Mouse (Mus musculus) heart, embryonic 12.5 days (tissue): Measurements from ENCODE around the gene Hoxd3. TPM values are rescaled to one million over a fixed set of nuclear protein-coding genes. Genes with fewer than 3 reads are reported as not detected.

ENCODE experiments used
- ATAC-seq: fragments of 200-750 bp; cut with Nextera tagmentation; 2 replicates; pipeline ENCODE4 v1.8.0; 2017; ENCODE audit warnings: moderate TSS enrichment, moderate library complexity; ENCODE audit not compliant: insufficient number of reproducible peaks, low FRiP score
- H3K27ac ChIP-seq: fragments of 300-500 bp; sonication (generic); 2 replicates; pipeline ENCODE4 v1.5.1; 2016; ENCODE audit warnings: mild to moderate bottlenecking, moderate library complexity; ENCODE audit not compliant: poor library complexity, severe bottlenecking
- H3K27me3 ChIP-seq: fragments of 300-500 bp; sonication (generic); replicated peaks from 2 replicates; pipeline ENCODE4 v1.6.1; 2016; ENCODE audit warnings: mild to moderate bottlenecking, moderate library complexity
- H3K36me3 ChIP-seq: fragments of 300-500 bp; sonication (generic); 2 replicates; pipeline ENCODE4 v1.6.1; 2016; ENCODE audit warnings: mild to moderate bottlenecking, moderate library complexity
- H3K4me1 ChIP-seq: fragments of 300-500 bp; sonication (generic); replicated peaks from 2 replicates; pipeline ENCODE4 v1.6.1; 2016; ENCODE audit warnings: mild to moderate bottlenecking
- H3K4me2 ChIP-seq: fragments of 300-500 bp; sonication (generic); 2 replicates; pipeline ENCODE4 v1.6.1; 2016; ENCODE audit warnings: mild to moderate bottlenecking, moderate library complexity
- H3K4me3 ChIP-seq: fragments of 300-500 bp; sonication (generic); 2 replicates; pipeline ENCODE4 v1.5.1; 2016; ENCODE audit warnings: mild to moderate bottlenecking
- H3K9ac ChIP-seq: fragments of 300-500 bp; sonication (generic); 2 replicates; pipeline ENCODE4 v1.6.1; 2016; ENCODE audit warnings: mild to moderate bottlenecking, moderate library complexity
- H3K9me3 ChIP-seq: fragments of 300-500 bp; sonication (generic); replicated peaks from 2 replicates; pipeline ENCODE4 v1.6.1; 2016; ENCODE audit warnings: mild to moderate bottlenecking, moderate library complexity
- WGBS: fragments of 180-500 bp; shearing (Covaris S2); methylation state at CpG from one replicate; pipeline ENCODE4 v1.1.7; 2016; 5-methylcytosine and 5-hydroxymethylcytosine counted together
- polyA plus RNA-seq: library from polyadenylated mRNA; unstranded; fragments of >200 nt; fragmentation: Nextera tagmentation; extraction: Ambion mirVana; gene quantifications from 2 replicates; pipeline ENCODE4 v1.2.1, GENCODE M21; 2016

Hoxd3 gene
- polyA plus RNA-seq, 1 experiment from 2014 or later, result 3.1 TPM

DNA sequence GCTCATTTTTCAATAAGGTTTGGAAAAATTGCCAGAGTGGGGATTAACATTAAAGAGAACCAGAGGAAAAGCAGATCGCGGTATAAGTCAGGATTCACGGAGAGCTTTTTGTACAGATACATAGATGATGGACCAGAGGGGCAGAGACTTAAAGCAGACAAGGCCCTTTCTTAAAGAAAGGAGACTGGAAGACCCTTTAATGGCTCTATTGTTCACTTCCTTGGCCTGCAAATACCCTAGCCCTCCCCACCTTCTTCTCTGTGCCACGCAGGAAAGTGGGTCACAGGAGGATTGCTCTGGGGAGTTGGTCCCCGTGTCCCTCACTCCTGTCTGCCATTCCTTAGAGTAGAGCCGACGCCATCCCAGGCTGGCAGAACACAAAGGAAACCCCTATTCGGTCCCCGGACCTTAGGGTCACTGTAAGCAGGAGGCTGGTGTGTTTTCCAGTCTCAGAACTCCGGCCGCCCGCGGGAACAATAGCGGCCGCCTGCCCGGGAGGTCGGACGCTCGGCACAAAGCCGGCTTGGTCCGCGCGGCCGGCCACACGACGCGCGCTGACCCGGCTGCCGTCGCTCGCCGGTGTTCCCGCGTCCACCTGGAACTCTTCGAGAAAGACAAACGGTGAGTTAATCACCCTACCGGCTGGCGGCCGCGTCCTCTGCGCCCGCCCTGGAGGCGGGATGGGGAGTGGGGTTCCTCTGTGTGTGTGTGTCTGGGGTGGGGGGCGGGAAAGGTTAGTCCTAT is 40.9 kb downstream of the Hoxd3 start:
- Histone ChIP-seq H3K4me3 (peak overlapping the region; percentile 39), H3K9me3 (no peaks in the 10 kb centered on the region), H3K4me1 (peaks cover 17% of the 10 kb centered on the region), H3K4me2 (peak overlapping the region; percentile 63), H3K27me3 (peaks cover 78% of the 10 kb centered on the region), H3K36me3 (no peaks in the 10 kb centered on the region), H3K27ac (no peak overlapping the region), H3K9ac (0 out of 2 replicates have a peak overlapping the region, but pooled peaks have one; percentile 28)
- 3% methylated on average over 45 of the region's 45 CpGs for WGBS
- ATAC-seq, result no peak

GRCm38 (mm10) chr2:74753175-74753523 is 41.4 kb downstream of the Hoxd3 start:
- ATAC-seq, result no peak
- Histone ChIP-seq H3K4me1 (peaks cover 17% of the 10 kb centered on the region), H3K4me2 (peak overlapping the region; percentile 63), H3K9ac (0 out of 2 replicates have a peak overlapping the region, but pooled peaks have one; percentile 28), H3K4me3 (peak overlapping the region; percentile 39), H3K27me3 (peaks cover 78% of the 10 kb centered on the region), H3K27ac (no peak overlapping the region), H3K36me3 (no peaks in the 10 kb centered on the region), H3K9me3 (no peaks in the 10 kb centered on the region)
- whole genome bisulfite sequencing, result 1% methylated on average over 25 of the region's 25 CpGs

GRCm38 (mm10) chr2:74753711-74754110 is 42.0 kb downstream of the Hoxd3 start:
- H3K9ac ChIP-seq, result no peak overlapping the region
- no peaks in the 10 kb centered on the region for H3K36me3 ChIP-seq
- H3K4me3 ChIP-seq, result no peak overlapping the region
- no peak overlapping the region for H3K27ac ChIP-seq
- H3K4me2 ChIP-seq, result no peak overlapping the region
- WGBS, result 33% methylated on average over 5 of the region's 5 CpGs
- H3K9me3 ChIP-seq, result no peaks in the 10 kb centered on the region
- no peak for ATAC-seq
- H3K27me3 ChIP-seq, result peaks cover 80% of the 10 kb centered on the region
- peaks cover 17% of the 10 kb centered on the region for H3K4me1 ChIP-seq

GRCm38 (mm10) chr2:74760146-74760545 is 48.4 kb downstream of the Hoxd3 start:
- H3K4me2 ChIP-seq, result no peak overlapping the region
- WGBS, result 5% methylated on average over 1 of the region's 1 CpGs
- H3K9ac ChIP-seq, result no peak overlapping the region
- H3K27ac ChIP-seq, result no peak overlapping the region
- peaks cover 18% of the 10 kb centered on the region for H3K4me1 ChIP-seq
- no peak for ATAC-seq
- no peaks in the 10 kb centered on the region for H3K36me3 ChIP-seq
- H3K4me3 ChIP-seq, result no peak overlapping the region
- peaks cover 76% of the 10 kb centered on the region for H3K27me3 ChIP-seq
- H3K9me3 ChIP-seq, result no peaks in the 10 kb centered on the region

DNA sequence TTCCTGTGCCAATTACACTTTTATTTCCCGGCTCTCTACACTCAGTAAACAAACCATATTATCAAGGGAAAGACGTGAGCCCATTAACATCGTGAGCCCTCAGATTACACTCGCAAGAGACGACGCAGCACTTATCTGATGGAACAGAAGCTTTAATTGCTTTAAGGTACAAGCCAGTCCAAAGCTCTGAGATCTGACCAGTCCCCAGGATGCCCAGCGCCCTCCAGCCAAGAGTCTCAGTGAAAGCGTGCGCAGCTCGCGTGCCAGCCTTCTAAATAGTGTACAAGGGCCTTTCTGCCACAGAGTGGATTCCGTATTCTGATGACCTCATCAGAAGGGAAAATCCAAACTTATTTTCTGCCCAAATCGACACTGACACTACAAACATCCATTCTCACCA is 50.2 kb downstream of the Hoxd3 start:
- no peak overlapping the region for H3K4me3 ChIP-seq
- peaks cover 81% of the 10 kb centered on the region for H3K27me3 ChIP-seq
- 9% methylated on average over 13 of the region's 13 CpGs for WGBS
- H3K27ac ChIP-seq, result no peak overlapping the region
- peak overlapping the region; percentile 83 for H3K4me2 ChIP-seq
- no peak for ATAC-seq
- no peaks in the 10 kb centered on the region for H3K36me3 ChIP-seq
- H3K9ac ChIP-seq, result no peak overlapping the region
- H3K4me1 ChIP-seq, result peaks cover 18% of the 10 kb centered on the region
- no peaks in the 10 kb centered on the region for H3K9me3 ChIP-seq

DNA sequence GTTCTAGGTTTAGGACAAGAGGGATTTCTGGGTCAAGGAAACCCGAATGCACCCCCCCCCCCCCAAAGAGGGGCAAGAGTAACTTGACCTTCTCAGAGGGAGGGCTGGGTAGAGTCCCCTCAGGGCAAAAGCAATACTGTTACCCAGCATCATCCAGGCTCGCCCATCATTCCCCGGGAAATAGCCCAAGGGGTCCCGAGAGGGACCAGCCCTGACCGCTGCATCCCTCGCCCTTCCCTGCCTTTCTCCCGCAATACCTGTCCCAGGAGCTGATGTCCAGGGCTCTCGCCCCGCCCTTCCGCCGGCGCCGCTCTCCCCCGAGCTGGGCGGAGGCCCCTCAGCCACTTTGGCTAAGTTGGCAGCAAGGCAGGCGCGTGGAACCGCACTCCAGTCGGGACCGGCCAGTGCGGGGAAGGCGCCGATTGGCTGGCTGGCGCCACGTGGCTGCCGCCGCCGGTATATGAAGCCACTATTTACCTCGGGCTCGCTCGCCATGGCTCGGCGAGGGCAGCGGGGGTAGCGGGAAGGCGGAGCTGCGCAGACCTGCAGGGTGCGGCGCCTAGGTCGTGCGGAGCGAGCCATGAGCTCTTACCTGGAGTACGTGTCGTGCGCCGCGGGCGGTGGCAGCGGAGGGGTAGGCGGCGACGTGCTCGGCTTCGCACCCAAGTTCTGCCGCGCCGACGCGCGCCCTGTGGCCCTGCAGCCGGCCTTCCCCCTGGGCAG is 51.0 kb downstream of the Hoxd3 start, which contains the start of gene Hoxd1:
Hoxd1 (plus strand) TSS at position 459 of the 723 bp plus-strand sequence.
- Histone ChIP-seq H3K4me2 (peak within 1 kb of the TSS; percentile 83), H3K36me3 (no peaks in the 10 kb centered on the region), H3K4me3 (peak within 1 kb of the TSS; percentile 50), H3K4me1 (peaks cover 18% of the 10 kb centered on the region), H3K9me3 (no peaks in the 10 kb centered on the region), H3K27me3 (peaks cover 82% of the 10 kb centered on the region), H3K27ac (no peak within 1 kb of the TSS), H3K9ac (peak within 1 kb of the TSS; percentile 29; the same call in 1 of the 2 replicates)
- WGBS, result under 1% methylated on average over 61 of the region's 61 CpGs
- 0 out of 2 replicates have a peak, but pooled peaks have one; percentile 36 for ATAC-seq

- ATAC-seq, result no peak
- H3K27ac ChIP-seq, result no peak overlapping the region
- WGBS, result under 1% methylated on average over 48 of the region's 53 CpGs
- no peaks in the 10 kb centered on the region for H3K36me3 ChIP-seq
- peaks cover 18% of the 10 kb centered on the region for H3K4me1 ChIP-seq
- peak overlapping the region; percentile 50 for H3K4me3 ChIP-seq
- peak overlapping the region; percentile 29; the same call in 1 of the 2 replicates for H3K9ac ChIP-seq
- peaks cover 77% of the 10 kb centered on the region for H3K27me3 ChIP-seq
- no peaks in the 10 kb centered on the region for H3K9me3 ChIP-seq
- peak overlapping the region; percentile 83 for H3K4me2 ChIP-seq
These were observed 51.6 kb downstream of the Hoxd3 start for GRCm38 (mm10) chr2:74763245-74763735.

DNA sequence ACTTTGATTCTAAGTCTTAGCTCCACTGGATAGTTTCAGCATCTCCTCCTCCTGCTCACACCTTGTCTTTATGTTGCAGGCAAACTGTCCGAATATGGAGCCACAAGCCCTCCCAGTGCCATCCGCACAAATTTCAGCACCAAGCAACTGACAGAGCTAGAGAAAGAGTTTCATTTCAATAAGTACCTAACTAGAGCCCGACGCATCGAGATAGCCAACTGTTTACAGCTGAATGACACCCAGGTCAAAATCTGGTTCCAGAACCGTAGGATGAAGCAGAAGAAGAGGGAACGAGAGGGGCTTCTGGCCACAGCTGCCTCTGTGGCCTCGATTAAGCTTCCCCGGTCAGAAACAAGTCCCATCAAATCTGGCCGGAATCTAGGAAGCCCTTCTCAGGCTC is 52.2 kb downstream of the Hoxd3 start:
- Histone ChIP-seq H3K36me3 (no peaks in the 10 kb centered on the region), H3K4me2 (no peak overlapping the region; the same call in 1 of the 2 replicates), H3K9ac (no peak overlapping the region), H3K9me3 (no peaks in the 10 kb centered on the region), H3K27me3 (peaks cover 78% of the 10 kb centered on the region), H3K4me3 (peak overlapping the region; percentile 50; the same call in 1 of the 2 replicates), H3K27ac (no peak overlapping the region), H3K4me1 (peaks cover 18% of the 10 kb centered on the region)
- WGBS, result 43% methylated on average over 10 of the region's 10 CpGs
- no peak for ATAC-seq

GRCm38 (mm10) chr2:74774359-74774758 is 62.6 kb downstream of the Hoxd3 start:
- no peak for ATAC-seq
- H3K9me3 ChIP-seq, result no peaks in the 10 kb centered on the region; the same call in 1 of the 2 replicates
- no peak overlapping the region for H3K9ac ChIP-seq
- H3K27ac ChIP-seq, result no peak overlapping the region
- H3K4me3 ChIP-seq, result no peak overlapping the region
- no peak overlapping the region for H3K4me2 ChIP-seq
- peaks cover 8% of the 10 kb centered on the region for H3K27me3 ChIP-seq
- no peaks in the 10 kb centered on the region for H3K36me3 ChIP-seq
- WGBS, result 77% methylated on average over 2 of the region's 2 CpGs
- H3K4me1 ChIP-seq, result no peaks in the 10 kb centered on the region

GRCm38 (mm10) chr2:74777536-74778275 is 66.0 kb downstream of the Hoxd3 start:
- Histone ChIP-seq H3K9ac (no peak overlapping the region), H3K4me1 (no peaks in the 10 kb centered on the region), H3K4me2 (no peak overlapping the region), H3K4me3 (no peak overlapping the region), H3K27me3 (peaks cover 3% of the 10 kb centered on the region; the same call in 1 of the 2 replicates), H3K9me3 (no peaks in the 10 kb centered on the region; the same call in 1 of the 2 replicates), H3K36me3 (no peaks in the 10 kb centered on the region), H3K27ac (no peak overlapping the region)
- 69% methylated on average over 13 of the region's 13 CpGs for WGBS
- ATAC-seq, result no peak
